Mouse (Mus musculus) hindbrain, embryonic 11.5 days (tissue): ENCODE results near the gene Sbno1. TPM values are rescaled to one million over a fixed set of nuclear protein-coding genes. Genes with fewer than 3 reads are reported as not detected.
"Not testable (repeated sequence)": the region's sequence is repeated elsewhere in the genome, so short reads cannot be mapped to it uniquely, and the experiment has no call there.

ENCODE experiments used
- ATAC-seq: fragments of 200-750 bp; cut with Nextera tagmentation; 2 replicates; pipeline ENCODE4 v1.8.0; 2017; ENCODE audit warnings: mild to moderate bottlenecking, moderate TSS enrichment, moderate library complexity; ENCODE audit not compliant: low FRiP score
- DNase-seq: peaks from one replicate; pipeline ENCODE4 v3.0.0-alpha.2; 2015; ENCODE audit warnings: low spot score
- H3K27ac ChIP-seq: fragments of 300-500 bp; sonication (generic); 2 replicates; pipeline ENCODE4 v1.5.1; 2014; ENCODE audit warnings: mild to moderate bottlenecking, low read depth, low read length
- H3K27me3 ChIP-seq: fragments of 300-500 bp; sonication (generic); 2 replicates; pipeline ENCODE4 v1.6.1; 2014; ENCODE audit warnings: mild to moderate bottlenecking, low read length, moderate library complexity, mixed read lengths; ENCODE audit not compliant: control insufficient read depth, insufficient read depth
- H3K36me3 ChIP-seq: fragments of 300-500 bp; sonication (generic); 2 replicates; pipeline ENCODE4 v1.6.1; 2014; ENCODE audit warnings: mild to moderate bottlenecking, low read length, moderate library complexity, mixed read lengths; ENCODE audit not compliant: control insufficient read depth, insufficient read depth
- H3K4me1 ChIP-seq: fragments of 300-500 bp; sonication (generic); replicated peaks from 2 replicates; pipeline ENCODE4 v1.6.1; 2014; ENCODE audit warnings: low read length, mixed read lengths; ENCODE audit not compliant: control insufficient read depth, insufficient read depth
- H3K4me2 ChIP-seq: fragments of 300-500 bp; sonication (generic); replicated peaks from 2 replicates; pipeline ENCODE4 v1.6.1; 2014; ENCODE audit warnings: mild to moderate bottlenecking, low read depth, low read length
- H3K4me3 ChIP-seq: fragments of 300-500 bp; sonication (generic); 2 replicates; pipeline ENCODE4 v1.5.1; 2014; ENCODE audit warnings: low read depth, low read length
- H3K9ac ChIP-seq: fragments of 300-500 bp; sonication (generic); 2 replicates; pipeline ENCODE4 v1.6.1; 2014; ENCODE audit warnings: low read depth, low read length
- H3K9me3 ChIP-seq: fragments of 300-500 bp; sonication (generic); 2 replicates; pipeline ENCODE4 v1.6.1; 2016; ENCODE audit warnings: low read length; ENCODE audit not compliant: control insufficient read depth
- WGBS: fragments of 180-500 bp; shearing (Covaris S2); extraction: QIAGEN DNeasy Blood & Tissue Kit; methylation state at CpG from one replicate; pipeline ENCODE4 v1.1.7; 2014; 5-methylcytosine and 5-hydroxymethylcytosine counted together
- polyA plus RNA-seq: library from polyadenylated mRNA; unstranded; fragments of >200 nt; fragmentation: Nextera tagmentation; extraction: Ambion mirVana; gene quantifications from 2 replicates; pipeline ENCODE4 v1.2.1, GENCODE M21; 2014

Sbno1 gene
- polyA plus RNA-seq, 1 experiment from 2014 or later, result 116 TPM

- 94% methylated on average over 17 of the region's 17 CpGs for WGBS
- ATAC-seq (no peak), DNase-seq (no peak)
- peak overlapping the region; percentile 100 for H3K27ac ChIP-seq
- peaks cover 20% of the 10 kb centered on the region for H3K36me3 ChIP-seq
- peaks cover 9% of the 10 kb centered on the region for H3K4me1 ChIP-seq
- H3K9ac ChIP-seq, result no peak overlapping the region
- H3K27me3 ChIP-seq, result no peaks in the 10 kb centered on the region
- no peaks in the 10 kb centered on the region for H3K9me3 ChIP-seq
- H3K4me3 ChIP-seq, result peak overlapping the region; percentile 1; the same call in 1 of the 2 replicates
- H3K4me2 ChIP-seq, result no peak overlapping the region
These were observed 76.6 kb downstream of the Sbno1 start for GRCm38 (mm10) chr5:124349196-124349595.

GRCm38 (mm10) chr5:124342897-124343296 lies 82.9 kb downstream of the Sbno1 start:
- no peak overlapping the region for H3K27ac ChIP-seq
- H3K9me3 ChIP-seq, result no peaks in the 10 kb centered on the region
- H3K4me1 ChIP-seq, result 0 out of 2 replicates have a peak, but pooled peaks cover 3% of the 10 kb centered on the region
- no peak for ATAC-seq
- no peak overlapping the region for H3K4me2 ChIP-seq
- no peak for DNase-seq
- 83% methylated on average over 8 of the region's 8 CpGs for WGBS
- H3K27me3 ChIP-seq, result no peaks in the 10 kb centered on the region
- H3K36me3 ChIP-seq, result peaks cover 13% of the 10 kb centered on the region
- no peak overlapping the region for H3K4me3 ChIP-seq
- H3K9ac ChIP-seq, result no peak overlapping the region

GRCm38 (mm10) chr5:124341753-124342339 lies 84.0 kb downstream of the Sbno1 start:
- not testable (repeated sequence) for H3K4me1 ChIP-seq, H3K27ac ChIP-seq, H3K9ac ChIP-seq, H3K4me3 ChIP-seq, H3K27me3 ChIP-seq, H3K9me3 ChIP-seq, ATAC-seq, H3K4me2 ChIP-seq, DNase-seq
- peaks cover 13% of the 10 kb centered on the region for H3K36me3 ChIP-seq
- WGBS, result 76% methylated on average over 6 of the region's 6 CpGs

DNA sequence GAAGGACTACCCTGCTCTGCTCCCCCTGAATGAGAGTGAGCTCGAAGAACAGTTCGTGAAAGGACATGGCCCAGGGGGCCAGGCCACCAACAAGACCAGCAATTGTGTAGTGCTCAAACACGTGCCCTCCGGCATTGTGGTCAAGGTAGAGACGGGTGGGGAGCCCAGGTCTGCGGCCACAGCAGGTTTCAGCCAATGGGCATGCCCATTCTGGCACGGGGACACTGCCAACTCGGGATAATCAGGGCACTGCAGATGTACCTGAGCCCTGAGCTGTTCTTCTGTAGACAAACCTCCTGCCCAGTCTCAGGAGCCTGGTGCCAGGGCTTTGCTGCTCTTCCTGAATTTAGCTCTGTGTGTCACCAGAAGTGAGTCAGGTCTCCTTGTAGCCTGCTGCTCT lies 87.0 kb downstream of the Sbno1 start:
- H3K4me1 ChIP-seq, result peaks cover 5% of the 10 kb centered on the region; the same call in 1 of the 2 replicates
- no peak overlapping the region for H3K27ac ChIP-seq
- H3K27me3 ChIP-seq, result no peaks in the 10 kb centered on the region
- H3K9me3 ChIP-seq, result no peaks in the 10 kb centered on the region
- H3K36me3 ChIP-seq, result no peaks in the 10 kb centered on the region
- no peak overlapping the region for H3K4me2 ChIP-seq
- H3K9ac ChIP-seq, result 0 out of 2 replicates have a peak overlapping the region, but pooled peaks have one; percentile 11
- 85% methylated on average over 8 of the region's 8 CpGs for WGBS
- H3K4me3 ChIP-seq, result no peak overlapping the region
- no peak for DNase-seq
- no peak for ATAC-seq

DNA sequence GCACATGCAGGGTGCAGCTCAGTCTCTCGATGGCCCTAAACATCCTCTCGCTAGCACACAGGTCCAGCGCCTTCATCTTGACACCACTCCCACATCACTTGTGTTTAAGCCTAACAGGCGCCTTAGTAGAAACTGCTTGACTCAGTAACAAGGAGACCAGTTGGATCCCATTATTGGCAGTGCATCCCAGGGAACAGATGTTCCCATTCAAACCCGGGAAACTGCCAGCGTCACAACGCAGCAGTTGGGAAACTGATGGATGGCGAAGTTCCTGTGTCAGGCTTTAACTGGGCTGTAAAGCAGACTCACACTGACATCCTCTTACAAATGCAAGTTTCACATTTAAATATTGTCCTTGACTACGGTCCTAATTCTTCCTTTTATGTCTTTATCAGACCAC lies 87.9 kb downstream of the Sbno1 start:
- peak overlapping the region; percentile 43; the same call in 1 of the 2 replicates for H3K27ac ChIP-seq
- no peaks in the 10 kb centered on the region for H3K27me3 ChIP-seq
- H3K4me1 ChIP-seq, result peaks cover 5% of the 10 kb centered on the region; the same call in 1 of the 2 replicates
- ATAC-seq (no peak), DNase-seq (peak; percentile 33)
- H3K9me3 ChIP-seq, result no peaks in the 10 kb centered on the region
- H3K36me3 ChIP-seq, result no peaks in the 10 kb centered on the region
- H3K9ac ChIP-seq, result no peak overlapping the region
- 52% methylated on average over 9 of the region's 9 CpGs for WGBS
- no peak overlapping the region for H3K4me3 ChIP-seq
- no peak overlapping the region for H3K4me2 ChIP-seq

GRCm38 (mm10) chr5:124337103-124337502 lies 88.7 kb downstream of the Sbno1 start:
- ATAC-seq, result no peak
- peak overlapping the region; percentile 43 for H3K27ac ChIP-seq
- no peaks in the 10 kb centered on the region for H3K9me3 ChIP-seq
- WGBS, result 84% methylated on average over 9 of the region's 9 CpGs
- H3K36me3 ChIP-seq, result no peaks in the 10 kb centered on the region
- peaks cover 5% of the 10 kb centered on the region; the same call in 1 of the 2 replicates for H3K4me1 ChIP-seq
- H3K9ac ChIP-seq, result no peak overlapping the region
- H3K4me3 ChIP-seq, result no peak overlapping the region
- no peak overlapping the region for H3K4me2 ChIP-seq
- no peaks in the 10 kb centered on the region for H3K27me3 ChIP-seq
- DNase-seq, result no peak

DNA sequence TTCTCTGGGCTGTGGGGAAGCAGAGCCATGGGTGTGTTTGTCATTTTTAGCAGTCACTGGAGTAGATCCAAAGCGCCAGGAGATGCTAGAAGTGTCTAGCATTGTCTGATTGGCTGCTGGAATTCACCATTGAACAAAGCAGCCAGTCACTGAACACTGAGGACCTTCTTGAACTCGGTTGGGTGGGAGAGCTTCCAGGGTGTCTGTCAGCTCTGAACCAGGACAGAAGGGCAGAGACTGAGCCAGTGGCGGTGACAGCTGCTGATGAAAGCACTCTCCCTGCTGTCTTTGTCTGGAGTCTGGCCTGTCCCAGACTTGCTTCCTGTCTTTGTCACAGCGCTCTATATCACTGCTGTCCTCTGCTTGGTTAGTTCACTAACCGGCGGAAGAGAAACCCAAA lies 91.4 kb downstream of the Sbno1 start:
- 23% methylated on average over 6 of the region's 6 CpGs for WGBS
- no peak overlapping the region for H3K4me3 ChIP-seq
- H3K9me3 ChIP-seq, result no peaks in the 10 kb centered on the region
- no peak overlapping the region for H3K4me2 ChIP-seq
- peaks cover 5% of the 10 kb centered on the region; the same call in 1 of the 2 replicates for H3K4me1 ChIP-seq
- ATAC-seq, result peak; percentile 86
- H3K9ac ChIP-seq, result no peak overlapping the region
- DNase-seq, result peak; percentile 65
- peak overlapping the region; percentile 91 for H3K27ac ChIP-seq
- no peaks in the 10 kb centered on the region for H3K36me3 ChIP-seq
- H3K27me3 ChIP-seq, result no peaks in the 10 kb centered on the region

- H3K4me2 ChIP-seq, result no peak overlapping the region
- no peak overlapping the region for H3K4me3 ChIP-seq
- no peak overlapping the region for H3K9ac ChIP-seq
- WGBS, result 89% methylated on average over 6 of the region's 6 CpGs
- H3K4me1 ChIP-seq, result peaks cover 5% of the 10 kb centered on the region
- H3K27ac ChIP-seq, result no peak overlapping the region
- no peaks in the 10 kb centered on the region for H3K9me3 ChIP-seq
- no peak for ATAC-seq
- no peaks in the 10 kb centered on the region for H3K36me3 ChIP-seq
- H3K27me3 ChIP-seq, result no peaks in the 10 kb centered on the region
- no peak for DNase-seq
These were observed 95.7 kb downstream of the Sbno1 start for GRCm38 (mm10) chr5:124330086-124330485.
